Mouse (Mus musculus) testis, adult 2 months (tissue): ENCODE results near the gene Dyrk3. TPM values are rescaled to one million over a fixed set of nuclear protein-coding genes. Genes with fewer than 3 reads are reported as not detected.
A peak's percentile ranks its signal among the peaks of the same experiment; 100 is the strongest.

Experiments
- H3K27ac ChIP-seq: fragments of 200-500 bp; 2 replicates; pipeline ENCODE4 v1.5.1; 2012; ENCODE audit warnings: low read depth, low read length; ENCODE audit not compliant: control insufficient read depth, insufficient read depth
- H3K27me3 ChIP-seq: fragments of 200-500 bp; 2 replicates; pipeline ENCODE4 v1.6.1; 2012; ENCODE audit warnings: mild to moderate bottlenecking, low read length, moderate library complexity; ENCODE audit not compliant: control insufficient read depth, insufficient read depth
- H3K36me3 ChIP-seq: fragments of 200-500 bp; 2 replicates; pipeline ENCODE4 v1.6.1; 2012; ENCODE audit warnings: mild to moderate bottlenecking, low read length; ENCODE audit not compliant: control insufficient read depth, insufficient read depth
- H3K4me1 ChIP-seq: fragments of 200-500 bp; 2 replicates; pipeline ENCODE4 v1.6.1; 2012; ENCODE audit warnings: low read length; ENCODE audit not compliant: control insufficient read depth, insufficient read depth
- H3K4me3 ChIP-seq: fragments of 200-500 bp; 2 replicates; pipeline ENCODE4 v1.5.1; 2012; ENCODE audit warnings: low read depth, mild to moderate bottlenecking, low read length, moderate library complexity, mixed read lengths; ENCODE audit not compliant: control insufficient read depth
- CTCF ChIP-seq: fragments of 200-500 bp; IDR thresholded peaks from 2 replicates; pipeline ENCODE4 v1.5.1; 2012; ENCODE audit warnings: low read depth, mild to moderate bottlenecking, inconsistent platforms, low read length, moderate library complexity; ENCODE audit not compliant: control insufficient read depth, insufficient read depth, insufficient replicate concordance
- POLR2A ChIP-seq: fragments of 200-500 bp; IDR thresholded peaks from 2 replicates; pipeline ENCODE4 v1.6.1; 2012; ENCODE audit warnings: low read depth, mild to moderate bottlenecking, inconsistent platforms, low read length, moderate library complexity; ENCODE audit not compliant: control insufficient read depth
- polyA plus RNA-seq: library from polyadenylated mRNA; depleted of rRNA; stranded (reverse); fragments of >200 nt; gene quantifications from 2 replicates; pipeline ENCODE4 v1.2.3, GENCODE M21; 2012; rRNA removed

The Dyrk3 gene
- 102 and 113 TPM in 2 replicates for polyA plus RNA-seq

DNA sequence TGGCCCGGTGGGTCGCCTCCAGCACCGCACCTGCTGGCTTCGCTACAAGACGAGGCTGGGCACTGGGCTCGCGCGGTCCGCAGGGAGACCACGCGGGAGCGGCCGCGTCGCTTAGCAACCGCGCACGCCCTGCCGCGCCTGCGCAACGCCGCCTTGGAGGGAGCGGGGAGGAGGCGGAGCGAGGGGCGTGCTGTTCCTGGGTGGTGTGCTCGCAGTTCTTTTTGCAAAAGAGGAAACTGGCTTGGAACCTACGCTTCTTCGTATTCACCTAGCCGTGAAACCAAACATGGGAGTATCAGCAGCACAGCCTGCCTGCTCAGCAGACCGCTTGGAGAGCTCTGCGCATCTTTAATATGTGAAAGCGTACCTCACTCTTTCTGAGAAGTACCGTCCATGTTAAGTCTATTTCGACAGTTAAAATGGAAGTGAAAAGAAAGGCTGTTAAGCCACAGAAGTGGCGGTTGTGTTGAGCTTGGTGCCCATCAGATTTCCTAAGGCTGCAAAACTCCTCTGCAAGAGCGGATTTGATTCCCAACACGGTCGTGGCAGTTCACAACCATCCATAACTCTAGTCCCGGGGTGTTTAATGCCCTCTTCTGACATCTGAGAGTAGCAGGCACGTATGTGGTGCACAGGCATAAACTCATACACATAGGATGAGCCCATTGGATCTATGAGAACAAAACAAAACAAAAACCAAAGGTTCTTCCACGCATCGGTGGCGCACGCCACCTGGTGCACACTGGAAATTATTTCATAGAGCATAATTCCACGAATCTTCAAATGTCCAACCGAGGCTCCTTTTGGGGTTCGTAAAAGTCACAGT, at the start of gene Dyrk3:
Dyrk3 (minus strand) TSS at position 150 of the 826 bp plus-strand sequence.
- peak within 1 kb of the TSS; percentile 92 for H3K4me3 ChIP-seq
- peaks cover 9% of the 10 kb centered on the region for H3K4me1 ChIP-seq
- peak within 1 kb of the TSS; percentile 68 for H3K27ac ChIP-seq
- no peaks in the 10 kb centered on the region for H3K36me3 ChIP-seq
- TF ChIP-seq CTCF, result peak; percentile 21; the same call in 1 of the 2 replicates
- peak; percentile 72 for TF ChIP-seq POLR2A
- H3K27me3 ChIP-seq, result no peaks in the 10 kb centered on the region

DNA sequence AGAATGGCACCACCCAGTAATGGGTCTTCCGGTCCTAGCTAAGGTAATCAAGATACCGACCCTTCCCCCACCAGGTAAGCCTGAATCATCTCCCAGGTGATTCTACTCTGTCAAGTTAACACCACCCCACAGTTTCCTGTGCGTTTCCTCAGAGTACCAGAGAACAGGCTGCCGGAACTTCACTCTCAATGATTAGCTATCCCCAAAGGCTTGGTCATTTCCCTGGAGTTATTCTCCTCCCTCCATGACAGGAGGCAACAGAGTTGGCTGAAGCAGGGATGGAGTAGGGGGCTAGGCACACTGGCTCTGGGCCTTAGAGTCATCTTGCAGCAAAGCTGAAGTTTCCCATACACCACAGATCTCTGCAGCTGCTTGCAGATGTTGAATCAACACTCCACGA, 49.7 kb upstream of the Dyrk3 start:
- Histone ChIP-seq H3K27ac (no peak overlapping the region), H3K36me3 (no peaks in the 10 kb centered on the region), H3K4me1 (no peaks in the 10 kb centered on the region; the same call in 1 of the 2 replicates), H3K27me3 (no peaks in the 10 kb centered on the region), H3K4me3 (no peak overlapping the region)
- TF ChIP-seq CTCF, result no peak

DNA sequence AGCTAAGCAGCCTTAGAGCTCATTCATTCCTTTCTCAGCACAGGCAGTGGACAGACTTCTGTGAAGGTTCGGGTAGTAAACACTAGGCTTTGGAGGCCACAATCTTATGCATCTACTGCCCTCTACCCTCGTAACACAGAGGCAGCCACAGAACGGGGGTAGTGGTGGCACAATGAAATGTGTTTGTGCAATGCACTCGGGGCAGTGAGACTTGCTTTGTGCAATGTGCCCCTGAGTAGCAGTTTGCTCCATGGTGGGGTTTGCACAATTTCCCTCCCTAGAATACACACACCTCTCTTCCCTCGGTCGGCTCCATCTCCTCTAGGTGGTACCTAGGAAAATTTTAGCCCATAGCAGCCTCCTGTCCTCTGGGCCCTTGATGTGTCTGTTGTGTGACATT, 48.9 kb upstream of the Dyrk3 start:
- H3K27me3 ChIP-seq, result no peaks in the 10 kb centered on the region
- H3K27ac ChIP-seq, result no peak overlapping the region
- H3K4me3 ChIP-seq, result no peak overlapping the region
- no peaks in the 10 kb centered on the region for H3K36me3 ChIP-seq
- TF ChIP-seq CTCF (no peak), POLR2A (no peak)
- no peaks in the 10 kb centered on the region; the same call in 1 of the 2 replicates for H3K4me1 ChIP-seq

DNA sequence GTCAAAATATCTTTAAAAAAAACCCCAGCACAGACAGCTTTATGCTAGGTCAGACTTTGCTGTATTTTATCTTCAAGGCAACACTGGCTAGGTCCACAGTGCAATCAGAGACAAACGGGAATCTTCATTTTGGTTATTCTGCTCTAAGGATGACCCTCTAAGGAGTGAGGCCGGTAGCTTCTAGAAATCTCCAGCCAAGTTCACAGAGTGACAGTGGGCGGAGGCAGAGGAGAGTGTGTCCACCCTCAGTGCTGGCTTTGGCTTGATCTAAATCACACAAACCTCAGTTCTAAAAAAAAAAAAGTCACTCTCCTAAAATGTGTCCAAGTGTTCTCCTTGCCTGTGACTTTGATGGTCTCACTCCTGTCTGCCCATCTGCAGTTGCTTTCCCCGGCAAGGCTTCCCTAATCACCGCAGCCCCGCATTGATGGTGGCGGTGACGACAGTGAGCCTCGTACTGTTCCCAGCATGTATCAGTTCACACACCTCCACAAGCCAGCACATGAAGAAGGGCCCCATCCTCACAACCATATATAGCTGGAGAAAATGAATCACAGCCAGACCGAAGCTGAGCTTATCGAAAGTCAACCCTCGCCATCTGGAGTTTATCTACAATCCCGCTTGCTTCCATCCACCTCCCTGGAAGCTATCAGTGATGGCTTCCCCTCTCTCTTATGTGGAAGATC, 47.8 kb upstream of the Dyrk3 start:
- Histone ChIP-seq H3K36me3 (no peaks in the 10 kb centered on the region), H3K4me3 (no peak overlapping the region), H3K27me3 (no peaks in the 10 kb centered on the region), H3K27ac (no peak overlapping the region), H3K4me1 (no peaks in the 10 kb centered on the region; the same call in 1 of the 2 replicates)
- TF ChIP-seq CTCF, result no peak
- no peak for TF ChIP-seq POLR2A

DNA sequence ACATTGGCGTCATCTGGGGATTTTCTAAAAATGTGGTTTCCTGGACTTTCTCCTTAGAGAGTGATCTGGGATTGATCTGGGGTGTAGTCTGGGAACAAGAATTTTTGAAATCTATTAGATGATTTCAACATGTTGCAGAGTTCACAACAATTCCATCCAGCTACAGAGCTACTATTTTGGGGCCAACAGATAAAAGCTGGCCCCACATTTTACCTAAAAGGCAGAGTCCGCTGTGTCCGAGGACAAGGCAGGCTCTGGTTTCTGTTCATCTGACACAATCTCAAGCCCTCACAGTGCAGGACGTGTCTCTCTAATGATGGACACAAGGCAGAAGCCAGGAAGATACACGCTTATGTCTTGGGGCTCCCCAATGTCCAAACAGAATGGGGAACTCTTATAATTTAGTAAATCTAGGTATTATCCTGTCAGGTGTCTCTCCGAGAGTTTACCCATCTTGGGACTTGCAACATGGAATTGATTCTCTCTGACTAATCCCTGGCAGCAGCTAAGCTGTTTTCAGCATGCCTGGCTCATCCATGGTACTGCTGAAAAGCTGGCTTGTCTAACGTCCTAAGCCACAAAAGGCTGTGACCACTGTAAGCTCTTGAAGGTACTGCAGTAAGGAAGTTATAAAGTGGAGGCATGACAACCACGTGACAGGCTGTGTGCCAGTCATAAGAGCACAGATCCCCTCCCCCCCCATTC, 47.0 kb upstream of the Dyrk3 start:
- Histone ChIP-seq H3K4me1 (no peaks in the 10 kb centered on the region; the same call in 1 of the 2 replicates), H3K27me3 (no peaks in the 10 kb centered on the region), H3K36me3 (no peaks in the 10 kb centered on the region), H3K27ac (no peak overlapping the region), H3K4me3 (no peak overlapping the region)
- TF ChIP-seq POLR2A, result no peak
- TF ChIP-seq CTCF, result no peak

DNA sequence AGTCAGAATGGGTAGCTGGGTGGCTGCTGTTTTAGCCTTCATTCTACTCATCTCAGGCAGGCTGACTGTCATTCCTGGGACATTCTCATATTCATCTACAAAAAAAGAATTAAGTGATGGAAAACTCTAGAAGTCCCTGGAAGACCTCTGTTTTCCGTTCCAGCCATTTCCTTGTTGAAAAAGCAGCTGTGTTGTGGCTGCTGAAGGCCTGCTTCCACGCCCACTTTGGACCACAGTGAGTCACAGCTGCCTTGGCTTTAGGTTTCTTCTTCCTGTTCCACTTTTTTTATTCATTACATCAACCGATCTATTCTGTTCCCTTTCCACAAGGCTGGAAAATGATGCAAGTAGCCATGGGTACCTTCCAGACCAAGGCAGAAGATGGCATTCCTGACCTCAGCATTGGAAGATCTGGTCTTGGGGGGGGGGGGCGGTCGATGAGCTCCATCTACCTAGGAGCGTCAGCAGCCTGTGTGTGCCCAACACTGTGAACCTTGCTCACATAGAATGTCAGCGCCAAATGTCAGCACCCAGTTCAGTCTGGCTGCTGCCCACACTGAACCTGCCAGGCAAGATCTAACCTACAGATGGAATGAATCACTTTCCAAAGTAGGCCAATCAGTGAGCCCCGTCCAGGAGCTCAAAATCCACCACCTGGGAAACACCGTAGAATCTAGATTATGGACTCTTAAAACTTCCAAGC, 46.3 kb upstream of the Dyrk3 start:
- no peak overlapping the region for H3K4me3 ChIP-seq
- no peak for TF ChIP-seq POLR2A
- TF ChIP-seq CTCF, result no peak
- H3K4me1 ChIP-seq, result no peaks in the 10 kb centered on the region; the same call in 1 of the 2 replicates
- H3K27ac ChIP-seq, result no peak overlapping the region
- H3K36me3 ChIP-seq, result no peaks in the 10 kb centered on the region
- no peaks in the 10 kb centered on the region for H3K27me3 ChIP-seq
